Mouse (Mus musculus) small intestine, adult 2 months (tissue): ENCODE measurements around the gene Entpd1. TPM values are rescaled to one million over a fixed set of nuclear protein-coding genes. Genes with fewer than 3 reads are reported as not detected.

Experiments used
- H3K27ac ChIP-seq: fragments of 200-500 bp; 2 replicates; pipeline ENCODE4 v1.5.1; 2012; ENCODE audit warnings: low read depth, low read length, control low read depth, inconsistent platforms; ENCODE audit not compliant: insufficient read depth
- H3K27me3 ChIP-seq: fragments of 200-500 bp; 2 replicates; pipeline ENCODE4 v1.6.1; 2012; ENCODE audit warnings: mild to moderate bottlenecking, moderate library complexity, low read length, inconsistent platforms; ENCODE audit not compliant: control insufficient read depth, insufficient read depth
- H3K36me3 ChIP-seq: fragments of 200-500 bp; 2 replicates; pipeline ENCODE4 v1.6.1; 2012; ENCODE audit warnings: mild to moderate bottlenecking, low read length, control low read depth, inconsistent platforms; ENCODE audit not compliant: control insufficient read depth, insufficient read depth
- H3K4me1 ChIP-seq: fragments of 200-500 bp; 2 replicates; pipeline ENCODE4 v1.6.1; 2012; ENCODE audit warnings: low read length, inconsistent platforms, mixed read lengths; ENCODE audit not compliant: control insufficient read depth, insufficient read depth, insufficient read length
- H3K4me3 ChIP-seq: fragments of 200-500 bp; 2 replicates; pipeline ENCODE4 v1.5.1; 2012; ENCODE audit warnings: low read depth, mild to moderate bottlenecking, control low read depth, inconsistent platforms, low read length, moderate library complexity
- CTCF ChIP-seq: fragments of 200-500 bp; IDR thresholded peaks from 2 replicates; pipeline ENCODE4 v1.5.1; 2012; ENCODE audit warnings: low read depth, mild to moderate bottlenecking, control low read depth, inconsistent platforms, low read length, moderate library complexity, mixed read lengths; ENCODE audit not compliant: insufficient replicate concordance, insufficient read length; ENCODE audit errors: extremely low read depth
- POLR2A ChIP-seq: fragments of 200-500 bp; IDR thresholded peaks from 2 replicates; pipeline ENCODE4 v1.6.1; 2012; ENCODE audit warnings: low read depth, mild to moderate bottlenecking, control low read depth, inconsistent platforms, low read length, moderate library complexity
- WGBS: fragments of 180-500 bp; shearing (Covaris S2); methylation state at CpG from one replicate; pipeline ENCODE4 v1.1.7; 2018; 5-methylcytosine and 5-hydroxymethylcytosine counted together
- polyA plus RNA-seq: library from polyadenylated mRNA; depleted of rRNA; stranded (reverse); fragments of >200 nt; gene quantifications from 2 replicates; pipeline ENCODE4 v1.2.3, GENCODE M21; 2012

The Entpd1 gene
- polyA plus RNA-seq, 1 experiment = 4.6 TPM

DNA sequence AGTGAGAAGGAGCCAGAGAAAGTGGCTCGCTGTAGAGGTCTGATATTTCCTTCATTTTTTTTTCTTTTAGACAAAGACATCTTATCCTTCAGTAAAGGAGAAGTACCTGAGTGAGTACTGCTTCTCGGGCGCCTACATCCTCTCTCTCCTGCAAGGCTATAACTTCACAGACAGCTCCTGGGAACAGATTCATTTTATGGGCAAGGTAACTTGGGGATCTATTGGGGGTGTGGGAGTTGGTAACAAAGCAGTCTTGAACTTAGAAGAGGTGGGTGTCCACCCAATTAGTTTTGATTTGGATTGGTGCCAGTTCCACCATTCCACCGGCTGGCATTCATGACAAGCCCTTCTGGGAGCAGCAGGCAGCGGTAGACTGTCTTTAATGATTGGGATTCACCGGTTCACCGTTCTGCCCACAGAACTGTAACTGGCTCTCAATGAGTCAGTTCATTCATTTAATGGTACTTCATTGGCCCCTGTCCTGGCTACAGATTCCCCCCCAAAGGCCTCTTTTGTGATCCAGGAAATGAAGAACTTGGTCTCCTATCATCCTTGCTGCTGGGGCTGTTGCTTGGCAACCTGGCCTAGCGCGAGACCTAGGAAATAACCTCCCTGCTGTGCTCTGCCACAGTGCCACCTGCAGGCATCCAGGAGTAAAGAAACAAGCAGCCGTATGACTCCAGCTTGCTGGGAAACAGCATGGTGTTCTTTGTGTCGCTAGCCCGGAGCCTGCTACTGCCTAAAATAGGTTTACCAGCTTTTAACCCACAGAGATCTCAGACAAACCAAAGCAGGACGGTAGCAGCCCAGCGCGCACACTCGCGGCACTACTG is 124.7 kb downstream of the Entpd1 start:
- no peaks in the 10 kb centered on the region for H3K36me3 ChIP-seq
- TF ChIP-seq POLR2A (no peak), CTCF (peak; percentile 72; the same call in 1 of the 2 replicates)
- H3K27ac ChIP-seq = no peak overlapping the region
- H3K4me3 ChIP-seq = no peak overlapping the region
- H3K4me1 ChIP-seq = peaks cover 8% of the 10 kb centered on the region
- 28% methylated on average over 17 of the region's 17 CpGs for WGBS
- no peaks in the 10 kb centered on the region for H3K27me3 ChIP-seq

GRCm38 (mm10) chr19:40737613-40738012 is 125.4 kb downstream of the Entpd1 start:
- WGBS = 84% methylated on average over 5 of the region's 5 CpGs
- Histone ChIP-seq H3K4me3 (no peak overlapping the region), H3K27me3 (no peaks in the 10 kb centered on the region), H3K27ac (no peak overlapping the region), H3K4me1 (peaks cover 8% of the 10 kb centered on the region), H3K36me3 (no peaks in the 10 kb centered on the region)
- no peak for TF ChIP-seq POLR2A
- no peak for TF ChIP-seq CTCF

DNA sequence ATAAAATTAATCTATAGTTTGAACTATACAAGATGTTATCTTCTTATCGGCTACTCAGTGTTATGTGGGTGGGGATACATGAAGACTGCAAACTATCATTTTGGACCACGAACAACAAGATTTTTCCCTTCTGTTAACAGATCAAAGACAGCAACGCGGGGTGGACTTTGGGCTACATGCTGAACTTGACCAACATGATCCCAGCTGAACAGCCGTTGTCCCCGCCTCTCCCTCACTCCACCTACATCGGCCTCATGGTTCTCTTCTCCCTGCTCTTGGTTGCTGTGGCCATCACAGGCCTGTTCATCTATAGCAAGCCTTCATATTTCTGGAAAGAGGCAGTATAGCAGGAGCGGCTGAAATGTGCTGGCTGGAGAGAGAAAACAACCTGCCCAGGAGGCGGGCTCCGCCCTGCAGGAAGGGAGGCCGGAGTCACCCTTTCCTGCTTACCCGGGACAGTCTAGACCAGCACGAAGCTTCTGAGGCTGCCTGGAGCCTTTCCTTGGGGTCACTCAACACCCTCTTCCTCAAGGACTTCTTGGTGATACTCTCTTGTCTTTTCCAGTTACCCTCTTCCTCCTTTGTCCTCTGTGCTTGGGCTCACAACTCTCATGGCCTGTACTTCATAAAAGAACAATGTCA is 126.6 kb downstream of the Entpd1 start:
- no peak overlapping the region for H3K4me3 ChIP-seq

GRCm38 (mm10) chr19:40746603-40747002 is 134.4 kb downstream of the Entpd1 start:
- Histone ChIP-seq H3K27ac (no peak overlapping the region), H3K4me1 (no peaks in the 10 kb centered on the region), H3K36me3 (no peaks in the 10 kb centered on the region), H3K27me3 (no peaks in the 10 kb centered on the region), H3K4me3 (no peak overlapping the region)
- TF ChIP-seq CTCF (no peak), POLR2A (no peak)
- WGBS = 44% methylated on average over 4 of the region's 4 CpGs

More for the DNA sequence above, 126.6 kb downstream of the Entpd1 start:
- peaks cover 8% of the 10 kb centered on the region for H3K4me1 ChIP-seq
- 31% methylated on average over 13 of the region's 13 CpGs for WGBS
- no peak for TF ChIP-seq POLR2A
- TF ChIP-seq CTCF = 0 out of 2 replicates have a peak, but pooled peaks have one; percentile 6
- no peaks in the 10 kb centered on the region for H3K36me3 ChIP-seq
- no peak overlapping the region for H3K27ac ChIP-seq
- H3K27me3 ChIP-seq = no peaks in the 10 kb centered on the region

GRCm38 (mm10) chr19:40748559-40748958 is 136.4 kb downstream of the Entpd1 start, which contains the start of gene Cc2d2b:
Gene Cc2d2b, plus strand, starts transcription at chr19:40748753.
- Histone ChIP-seq H3K4me1 (no peaks in the 10 kb centered on the region), H3K36me3 (no peaks in the 10 kb centered on the region), H3K27ac (no peak within 1 kb of the TSS), H3K27me3 (no peaks in the 10 kb centered on the region), H3K4me3 (no peak within 1 kb of the TSS)
- TF ChIP-seq POLR2A = no peak
- 67% methylated on average over 17 of the region's 17 CpGs for WGBS

DNA sequence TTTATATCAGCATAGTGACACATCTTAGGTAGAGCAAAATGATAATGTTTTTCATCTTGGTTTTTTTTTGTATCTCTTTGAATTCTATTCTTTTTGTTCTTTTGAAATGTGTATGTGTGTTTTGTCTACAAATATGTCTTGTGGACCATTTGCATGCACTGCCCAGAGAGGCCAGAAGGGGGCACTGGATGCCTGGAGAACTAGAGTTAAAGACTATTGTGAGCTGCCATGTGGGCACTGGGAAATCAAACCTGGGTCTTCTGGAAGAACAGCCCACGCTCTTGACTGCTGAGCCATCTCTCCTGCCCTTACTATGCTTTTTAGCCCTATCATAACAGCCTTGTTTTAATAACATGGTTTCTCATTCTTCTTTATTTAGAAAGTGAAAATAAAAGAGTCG is 142.1 kb downstream of the Entpd1 start:
- Histone ChIP-seq H3K27ac (no peak overlapping the region), H3K4me3 (no peak overlapping the region), H3K27me3 (no peaks in the 10 kb centered on the region; the same call in 1 of the 2 replicates), H3K36me3 (no peaks in the 10 kb centered on the region), H3K4me1 (no peaks in the 10 kb centered on the region)
- 71% methylated on average over 2 of the region's 2 CpGs for WGBS
- no peak for TF ChIP-seq POLR2A
- TF ChIP-seq CTCF = peak; percentile 72; the same call in 1 of the 2 replicates

- 72% methylated on average over 2 of the region's 2 CpGs for WGBS
Measured at GRCm38 (mm10) chr19:40760071-40760470, 147.9 kb downstream of the Entpd1 start.

More at GRCm38 (mm10) chr19:40760071-40760470, 147.9 kb downstream of the Entpd1 start:
- Histone ChIP-seq H3K27me3 (no peaks in the 10 kb centered on the region; the same call in none of the 2 replicates), H3K4me1 (no peaks in the 10 kb centered on the region), H3K27ac (no peak overlapping the region), H3K4me3 (no peak overlapping the region), H3K36me3 (no peaks in the 10 kb centered on the region)
- TF ChIP-seq CTCF (no peak), POLR2A (no peak)
